Mouse (Mus musculus) spleen, adult 12 weeks (tissue): ENCODE data around the gene Gm826.

Experiments
- DNase-seq: peaks from one replicate; pipeline ENCODE4 v3.0.0; 2022; ENCODE audit warnings: low spot score

Gene Gm826

DNA sequence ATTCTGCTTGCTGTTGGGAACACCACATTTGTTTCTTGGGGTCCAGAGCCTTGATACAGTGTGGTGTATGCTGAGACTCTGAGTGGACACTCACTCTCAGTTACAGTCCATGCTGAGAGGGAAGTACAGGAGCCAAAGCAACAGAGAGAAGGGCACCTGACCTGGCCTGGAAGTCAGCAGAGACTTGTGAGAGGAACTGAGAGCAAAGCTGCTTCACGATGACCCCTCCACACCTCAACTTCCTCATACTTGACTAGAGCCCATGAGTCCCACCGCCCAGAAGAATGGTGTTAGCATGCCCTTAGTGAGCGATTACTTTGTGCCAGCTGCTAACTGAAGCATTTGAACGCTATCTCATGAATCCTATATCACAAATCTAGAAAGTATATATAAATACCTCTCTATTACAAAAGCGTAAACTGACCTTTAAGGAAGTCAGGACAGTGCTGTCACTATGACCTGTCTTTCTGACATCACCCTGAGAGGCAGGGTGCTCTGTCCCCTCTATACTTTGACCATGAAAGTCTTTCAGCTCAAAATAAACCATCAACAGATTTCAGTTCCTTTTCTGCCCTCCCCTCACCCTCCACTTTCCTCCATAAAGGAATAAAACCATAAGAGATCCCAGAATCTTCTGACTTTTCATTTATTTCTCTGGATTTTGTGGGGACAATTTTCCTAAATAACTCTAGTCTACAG is 57.9 kb downstream of the Gm826 start:
- DNase-seq: no peak

DNA sequence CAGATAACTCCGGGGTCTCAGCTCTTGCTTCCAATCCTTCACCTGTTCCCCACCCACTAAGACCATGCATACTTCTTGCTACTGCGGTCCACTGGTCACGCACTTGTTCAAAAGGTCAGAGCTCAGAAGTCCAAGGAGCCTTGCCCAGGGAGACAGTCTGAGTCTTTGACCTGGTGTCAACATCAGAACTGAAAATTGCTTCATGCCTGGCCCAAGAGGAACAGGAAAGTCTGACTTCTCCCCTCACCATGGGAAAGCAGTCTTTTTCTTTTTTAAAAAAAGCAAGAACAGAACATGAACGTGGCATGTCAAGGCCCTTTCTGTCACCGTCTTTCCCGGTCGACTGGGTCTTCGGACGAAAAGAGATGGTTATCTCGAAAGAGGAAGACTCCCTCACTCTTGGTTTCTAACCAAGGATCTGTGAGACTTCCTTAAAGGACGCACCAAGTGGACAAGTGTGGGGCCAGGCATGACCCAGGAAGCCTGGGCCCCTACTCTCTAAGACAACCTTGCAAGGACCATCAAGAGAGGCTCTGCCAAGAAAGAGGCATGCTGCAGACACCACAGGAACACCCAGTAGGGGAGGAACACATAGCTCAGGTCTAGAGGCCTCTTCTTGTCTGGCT is 66.0 kb downstream of the Gm826 start:
- DNase-seq: no peak

DNA sequence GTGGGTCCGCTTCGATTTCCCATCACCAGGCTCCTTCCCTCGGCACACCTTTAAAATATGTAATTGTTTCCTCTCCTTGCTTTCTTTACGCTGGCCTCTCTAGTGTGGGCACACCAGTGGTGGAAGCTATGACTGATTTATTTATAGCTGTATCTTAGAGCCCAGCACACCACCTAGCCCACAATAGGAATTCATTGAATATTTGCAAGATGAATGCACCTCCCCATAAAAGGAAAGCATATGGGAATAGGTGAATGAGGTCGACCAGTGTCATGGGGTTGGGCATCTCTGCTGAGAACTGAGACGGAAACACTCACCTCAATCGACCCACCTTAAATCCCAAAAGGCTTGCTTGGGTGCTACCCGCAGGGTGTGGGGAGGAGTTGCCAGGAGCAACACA is 70.1 kb downstream of the Gm826 start:
- DNase-seq: no peak

DNA sequence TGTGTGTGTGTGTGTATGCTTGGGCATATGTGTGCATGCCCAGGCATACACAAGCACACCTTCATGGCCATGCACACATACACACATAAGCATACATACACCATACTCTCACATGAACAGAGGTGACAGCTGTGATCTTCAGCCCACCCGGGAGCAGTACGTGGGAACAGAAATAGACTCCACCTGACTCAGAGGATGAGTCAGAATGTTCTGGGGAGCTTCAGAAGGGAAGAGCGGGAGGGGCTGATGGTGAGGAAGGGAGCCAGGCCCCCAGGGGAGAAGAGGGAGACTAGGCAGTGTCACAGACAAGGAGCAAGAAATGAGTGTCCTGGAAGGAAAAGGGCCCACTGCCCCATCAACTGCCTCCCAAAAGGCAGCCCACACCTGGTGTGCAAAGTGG is 72.4 kb downstream of the Gm826 start:
- DNase-seq: no peak
